Mouse (Mus musculus) embryonic facial prominence, embryonic 12.5 days (tissue): Measurements from ENCODE around the gene Rapgef3. TPM values are rescaled to one million over a fixed set of nuclear protein-coding genes. Genes with fewer than 3 reads are reported as not detected.

ENCODE experiments used
- ATAC-seq: fragments of 200-750 bp; cut with Nextera tagmentation; 2 replicates; pipeline ENCODE4 v1.8.0; 2017; ENCODE audit not compliant: insufficient number of reproducible peaks, insufficient read depth, low FRiP score, low TSS enrichment
- H3K27ac ChIP-seq: fragments of 300-500 bp; sonication (generic); 2 replicates; pipeline ENCODE4 v1.5.1; 2016; ENCODE audit warnings: mild to moderate bottlenecking
- H3K27me3 ChIP-seq: fragments of 300-500 bp; sonication (generic); 2 replicates; pipeline ENCODE4 v1.6.1; 2016; ENCODE audit warnings: mild to moderate bottlenecking, moderate library complexity
- H3K36me3 ChIP-seq: fragments of 300-500 bp; sonication (generic); 2 replicates; pipeline ENCODE4 v1.6.1; 2016; ENCODE audit warnings: mild to moderate bottlenecking
- H3K4me1 ChIP-seq: fragments of 300-500 bp; sonication (generic); 2 replicates; pipeline ENCODE4 v1.6.1; 2016
- H3K4me2 ChIP-seq: fragments of 300-500 bp; sonication (generic); replicated peaks from 2 replicates; pipeline ENCODE4 v1.6.1; 2016; ENCODE audit warnings: mild to moderate bottlenecking, moderate library complexity
- H3K4me3 ChIP-seq: fragments of 300-500 bp; sonication (generic); 2 replicates; pipeline ENCODE4 v1.5.1; 2016; ENCODE audit warnings: mild to moderate bottlenecking
- H3K9ac ChIP-seq: fragments of 300-500 bp; sonication (generic); 2 replicates; pipeline ENCODE4 v1.6.1; 2016; ENCODE audit warnings: mild to moderate bottlenecking, moderate library complexity
- H3K9me3 ChIP-seq: fragments of 300-500 bp; sonication (generic); 2 replicates; pipeline ENCODE4 v1.6.1; 2016; ENCODE audit warnings: mild to moderate bottlenecking, moderate library complexity
- WGBS: fragments of 180-500 bp; shearing (Covaris S2); methylation state at CpG from one replicate; pipeline ENCODE4 v1.1.7; 2016; 5-methylcytosine and 5-hydroxymethylcytosine counted together
- polyA plus RNA-seq: library from polyadenylated mRNA; unstranded; fragments of >200 nt; fragmentation: Nextera tagmentation; extraction: Ambion mirVana; gene quantifications from 2 replicates; pipeline ENCODE4 v1.2.1, GENCODE M21; 2016

Rapgef3 gene
- polyA plus RNA-seq, 1 experiment from 2014 or later, result 10.5 TPM

GRCm38 (mm10) chr15:97726310-97726709, 41.5 kb downstream of the Rapgef3 start:
- ATAC-seq, result no peak
- WGBS, result 70% methylated on average over 13 of the region's 13 CpGs
- H3K4me1 ChIP-seq, result peaks cover 2% of the 10 kb centered on the region; the same call in 1 of the 2 replicates
- no peaks in the 10 kb centered on the region for H3K9me3 ChIP-seq
- H3K27me3 ChIP-seq, result no peaks in the 10 kb centered on the region
- no peak overlapping the region for H3K4me3 ChIP-seq
- no peaks in the 10 kb centered on the region for H3K36me3 ChIP-seq
- no peak overlapping the region for H3K27ac ChIP-seq
- no peak overlapping the region for H3K9ac ChIP-seq
- no peak overlapping the region for H3K4me2 ChIP-seq

DNA sequence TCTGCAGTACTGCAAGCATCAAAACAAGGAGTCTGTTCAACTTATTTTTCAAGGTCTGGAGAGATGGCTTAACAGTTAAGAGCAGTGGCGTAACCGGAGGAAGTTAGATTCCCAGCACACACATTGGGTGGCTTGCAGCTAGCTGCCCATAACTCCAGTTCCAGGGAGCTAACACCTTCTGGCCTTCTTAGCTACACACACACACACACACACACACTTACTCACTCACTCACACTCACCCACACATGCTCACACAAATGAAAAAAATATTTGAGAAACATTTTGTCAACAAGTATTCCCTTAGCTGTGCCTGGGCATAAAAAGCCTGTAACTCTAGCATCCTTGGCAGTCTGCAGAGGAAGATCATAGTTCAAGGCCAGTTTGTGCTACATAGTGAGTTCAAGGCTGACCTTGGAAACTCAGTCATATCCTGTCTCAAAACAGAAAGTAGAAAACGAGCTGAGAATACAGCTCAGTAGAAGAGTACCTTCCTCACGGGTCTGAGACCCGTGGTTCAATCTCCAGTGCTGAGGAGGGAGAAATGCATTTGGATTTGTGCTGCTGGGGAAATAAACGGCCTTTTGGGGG, 42.5 kb downstream of the Rapgef3 start:
- no peak for ATAC-seq
- Histone ChIP-seq H3K4me1 (peaks cover 5% of the 10 kb centered on the region), H3K36me3 (no peaks in the 10 kb centered on the region), H3K9me3 (no peaks in the 10 kb centered on the region), H3K4me3 (no peak overlapping the region), H3K4me2 (no peak overlapping the region), H3K27me3 (no peaks in the 10 kb centered on the region), H3K9ac (no peak overlapping the region), H3K27ac (no peak overlapping the region)
- 77% methylated on average over 6 of the region's 6 CpGs for WGBS

GRCm38 (mm10) chr15:97724346-97725197, 43.2 kb downstream of the Rapgef3 start:
- WGBS, result 84% methylated on average over 17 of the region's 17 CpGs
- Histone ChIP-seq H3K27me3 (no peaks in the 10 kb centered on the region), H3K27ac (no peak overlapping the region), H3K9me3 (no peaks in the 10 kb centered on the region), H3K9ac (no peak overlapping the region), H3K4me1 (peaks cover 5% of the 10 kb centered on the region), H3K36me3 (no peaks in the 10 kb centered on the region), H3K4me3 (no peak overlapping the region), H3K4me2 (no peak overlapping the region)
- ATAC-seq, result no peak

GRCm38 (mm10) chr15:97723536-97724345, 44.0 kb downstream of the Rapgef3 start:
- 89% methylated on average over 6 of the region's 6 CpGs for WGBS
- no peak overlapping the region for H3K9ac ChIP-seq
- no peak for ATAC-seq
- no peak overlapping the region for H3K27ac ChIP-seq
- H3K36me3 ChIP-seq, result no peaks in the 10 kb centered on the region
- peaks cover 5% of the 10 kb centered on the region for H3K4me1 ChIP-seq
- H3K4me2 ChIP-seq, result no peak overlapping the region
- no peak overlapping the region for H3K4me3 ChIP-seq
- H3K9me3 ChIP-seq, result no peaks in the 10 kb centered on the region
- H3K27me3 ChIP-seq, result no peaks in the 10 kb centered on the region

DNA sequence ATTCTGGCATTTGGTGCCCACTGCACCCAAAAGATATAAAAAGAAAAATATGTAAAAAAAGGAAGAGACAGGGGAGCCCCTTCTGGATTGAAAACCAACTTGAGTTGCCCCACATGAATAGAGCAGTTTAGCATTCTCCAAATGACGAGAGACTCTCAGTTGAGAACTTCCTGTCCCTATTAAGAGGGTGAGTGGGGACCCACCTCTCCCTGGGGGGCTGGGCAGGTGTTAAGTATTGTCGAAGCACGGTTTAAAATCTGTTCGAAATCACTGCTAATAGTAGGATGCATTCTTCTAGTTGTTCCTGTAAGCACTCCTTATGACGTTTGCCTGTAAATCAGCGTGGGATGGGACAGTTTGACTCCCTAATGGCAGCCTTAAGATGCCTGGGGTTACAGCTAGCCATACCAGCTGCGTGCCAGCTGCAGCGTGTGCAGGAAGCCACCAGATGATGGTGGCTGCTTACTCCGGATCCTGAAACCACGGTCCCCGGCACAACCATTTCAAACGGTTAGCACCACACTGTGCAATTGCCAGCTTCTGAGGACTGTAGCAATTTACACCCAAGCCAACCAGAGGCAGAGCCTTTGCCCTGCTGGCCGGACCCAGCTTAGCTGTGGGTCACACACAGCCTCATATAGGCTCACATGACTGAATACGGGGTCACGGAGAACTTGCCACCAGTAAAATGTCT, 46.6 kb downstream of the Rapgef3 start:
- Histone ChIP-seq H3K4me3 (no peak overlapping the region), H3K27me3 (no peaks in the 10 kb centered on the region), H3K36me3 (no peaks in the 10 kb centered on the region), H3K9ac (no peak overlapping the region), H3K27ac (no peak overlapping the region), H3K4me1 (peaks cover 9% of the 10 kb centered on the region), H3K9me3 (no peaks in the 10 kb centered on the region), H3K4me2 (no peak overlapping the region)
- ATAC-seq, result no peak
- WGBS, result 59% methylated on average over 15 of the region's 15 CpGs

DNA sequence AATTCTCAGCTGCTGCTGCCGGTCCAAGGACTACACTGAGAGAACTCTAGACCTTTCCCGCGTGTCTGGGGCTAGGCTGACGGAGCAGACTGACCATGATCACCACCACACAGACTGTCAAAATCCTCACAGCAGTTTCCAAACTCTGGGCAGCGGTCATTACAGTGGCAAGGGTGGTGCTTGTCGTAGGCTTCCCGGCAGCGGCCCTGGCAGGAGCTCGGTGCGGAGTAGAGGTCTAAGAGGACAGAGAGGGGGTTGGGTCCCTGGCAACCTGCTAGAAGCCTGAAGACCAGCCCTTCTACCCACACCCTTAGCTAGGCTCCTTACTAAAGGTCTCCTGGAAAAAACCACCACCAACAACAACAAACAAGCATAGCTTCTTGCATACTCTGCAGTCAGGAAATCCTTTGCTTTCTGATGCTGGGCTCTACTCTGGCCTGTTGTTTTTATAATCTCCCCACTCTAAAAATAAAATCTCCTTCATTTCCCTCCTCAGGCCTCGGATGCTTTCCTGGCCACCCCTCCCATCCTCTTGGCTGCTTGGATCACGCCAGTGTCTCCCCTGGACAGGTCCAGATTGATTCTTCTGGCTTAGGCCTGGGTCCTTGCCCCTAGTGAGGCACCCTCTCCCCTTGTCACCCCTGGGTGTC, 47.6 kb downstream of the Rapgef3 start:
- H3K9ac ChIP-seq, result no peak overlapping the region
- H3K27me3 ChIP-seq, result no peaks in the 10 kb centered on the region
- H3K4me1 ChIP-seq, result peaks cover 9% of the 10 kb centered on the region
- H3K27ac ChIP-seq, result peak overlapping the region; percentile 23; the same call in 1 of the 2 replicates
- H3K4me3 ChIP-seq, result no peak overlapping the region
- no peak overlapping the region for H3K4me2 ChIP-seq
- WGBS, result 79% methylated on average over 12 of the region's 12 CpGs
- no peak for ATAC-seq
- H3K36me3 ChIP-seq, result no peaks in the 10 kb centered on the region
- no peaks in the 10 kb centered on the region for H3K9me3 ChIP-seq

DNA sequence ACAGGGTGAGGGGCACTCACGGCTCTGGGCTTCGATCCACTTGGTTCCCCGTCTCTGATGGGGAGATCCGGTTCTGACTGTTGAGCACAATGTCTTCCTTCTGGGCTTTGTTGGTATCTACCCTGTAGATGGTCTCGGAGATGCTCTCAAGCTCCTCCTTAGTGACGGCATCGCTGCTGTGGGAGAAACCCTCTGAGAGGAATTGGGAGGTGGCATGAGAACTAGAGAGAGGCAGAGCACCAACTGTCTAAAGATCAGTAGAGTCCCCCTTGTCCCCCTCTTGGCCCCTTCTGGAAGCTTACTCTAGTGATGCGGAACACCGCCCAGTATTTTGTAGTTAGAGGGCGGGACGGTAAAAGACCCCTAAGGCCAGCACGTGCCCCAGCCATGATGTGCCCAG, 48.3 kb downstream of the Rapgef3 start:
- peaks cover 9% of the 10 kb centered on the region for H3K4me1 ChIP-seq
- H3K27me3 ChIP-seq, result no peaks in the 10 kb centered on the region
- no peak overlapping the region for H3K4me2 ChIP-seq
- H3K36me3 ChIP-seq, result no peaks in the 10 kb centered on the region
- H3K27ac ChIP-seq, result no peak overlapping the region
- ATAC-seq, result no peak
- 89% methylated on average over 12 of the region's 12 CpGs for WGBS
- no peaks in the 10 kb centered on the region for H3K9me3 ChIP-seq
- no peak overlapping the region for H3K4me3 ChIP-seq
- H3K9ac ChIP-seq, result no peak overlapping the region

GRCm38 (mm10) chr15:97718535-97719155, 49.1 kb downstream of the Rapgef3 start:
- ATAC-seq, result no peak
- no peaks in the 10 kb centered on the region for H3K36me3 ChIP-seq
- 85% methylated on average over 8 of the region's 8 CpGs for WGBS
- H3K4me3 ChIP-seq, result no peak overlapping the region
- H3K27me3 ChIP-seq, result no peaks in the 10 kb centered on the region
- no peak overlapping the region for H3K27ac ChIP-seq
- no peak overlapping the region; the same call in 1 of the 2 replicates for H3K9ac ChIP-seq
- H3K4me1 ChIP-seq, result peaks cover 9% of the 10 kb centered on the region
- no peak overlapping the region for H3K4me2 ChIP-seq
- no peaks in the 10 kb centered on the region for H3K9me3 ChIP-seq

- 22% methylated on average over 12 of the region's 12 CpGs for WGBS
- peak; percentile 50; the same call in 1 of the 2 replicates for ATAC-seq
- H3K9me3 ChIP-seq, result no peaks in the 10 kb centered on the region
- H3K36me3 ChIP-seq, result no peaks in the 10 kb centered on the region
- H3K4me1 ChIP-seq, result peaks cover 9% of the 10 kb centered on the region
- H3K27me3 ChIP-seq, result peaks cover 4% of the 10 kb centered on the region; the same call in 1 of the 2 replicates
- no peak overlapping the region; the same call in 1 of the 2 replicates for H3K9ac ChIP-seq
- H3K4me2 ChIP-seq, result no peak overlapping the region
- H3K27ac ChIP-seq, result no peak overlapping the region
- no peak overlapping the region for H3K4me3 ChIP-seq
These were observed 49.8 kb downstream of the Rapgef3 start for GRCm38 (mm10) chr15:97717861-97718534.

- Histone ChIP-seq H3K4me1 (peaks cover 9% of the 10 kb centered on the region), H3K27ac (no peak overlapping the region), H3K27me3 (peaks cover 4% of the 10 kb centered on the region; the same call in 1 of the 2 replicates), H3K4me3 (no peak overlapping the region), H3K9ac (no peak overlapping the region), H3K36me3 (no peaks in the 10 kb centered on the region), H3K9me3 (no peaks in the 10 kb centered on the region), H3K4me2 (no peak overlapping the region)
- WGBS, result 91% methylated on average over 11 of the region's 11 CpGs
- no peak for ATAC-seq
These were observed 51.0 kb downstream of the Rapgef3 start for GRCm38 (mm10) chr15:97716782-97717181.
